Mouse (Mus musculus) lung, embryonic 15.5 days (tissue): ENCODE data around the gene Rag2. TPM values are rescaled to one million over a fixed set of nuclear protein-coding genes. Genes with fewer than 3 reads are reported as not detected.

Experiments used
- ATAC-seq: fragments of 200-750 bp; cut with Nextera tagmentation; 2 replicates; pipeline ENCODE4 v1.8.0; 2017; ENCODE audit warnings: moderate number of reproducible peaks, borderline replicate concordance; ENCODE audit not compliant: low FRiP score, low TSS enrichment; ENCODE audit errors: extremely low read depth
- H3K27ac ChIP-seq: fragments of 300-500 bp; sonication (generic); 2 replicates; pipeline ENCODE4 v1.5.1; 2015; ENCODE audit warnings: moderate library complexity, mild to moderate bottlenecking, inconsistent platforms
- H3K27me3 ChIP-seq: fragments of 300-500 bp; sonication (generic); 2 replicates; pipeline ENCODE4 v1.6.1; 2015; ENCODE audit warnings: inconsistent platforms
- H3K36me3 ChIP-seq: fragments of 300-500 bp; sonication (generic); 2 replicates; pipeline ENCODE4 v1.6.1; 2015; ENCODE audit warnings: inconsistent platforms
- H3K4me1 ChIP-seq: fragments of 300-500 bp; sonication (generic); 2 replicates; pipeline ENCODE4 v1.6.1; 2015; ENCODE audit warnings: inconsistent platforms
- H3K4me2 ChIP-seq: fragments of 300-500 bp; sonication (generic); 2 replicates; pipeline ENCODE4 v1.6.1; 2015; ENCODE audit warnings: inconsistent platforms, mild to moderate bottlenecking, moderate library complexity
- H3K4me3 ChIP-seq: fragments of 300-500 bp; sonication (generic); 2 replicates; pipeline ENCODE4 v1.5.1; 2015; ENCODE audit warnings: mild to moderate bottlenecking, inconsistent platforms
- H3K9ac ChIP-seq: fragments of 300-500 bp; sonication (generic); 2 replicates; pipeline ENCODE4 v1.6.1; 2015; ENCODE audit warnings: inconsistent platforms
- H3K9me3 ChIP-seq: fragments of 300-500 bp; sonication (generic); 2 replicates; pipeline ENCODE4 v1.6.1; 2016; ENCODE audit warnings: inconsistent platforms
- WGBS: fragments of 180-500 bp; shearing (Covaris S2); methylation state at CpG from one replicate; pipeline ENCODE4 v1.1.7; 2015; 5-methylcytosine and 5-hydroxymethylcytosine counted together
- polyA plus RNA-seq: library from polyadenylated mRNA; unstranded; fragments of >200 nt; fragmentation: Nextera tagmentation; extraction: Ambion mirVana; gene quantifications from 2 replicates; pipeline ENCODE4 v1.2.1, GENCODE M21; 2015

Gene Rag2
- polyA plus RNA-seq, 1 experiment from 2014 or later, result 2.4 TPM

GRCm38 (mm10) chr2:101628297-101629236 lies 4.0 kb downstream of the Rag2 start:
- H3K4me1 ChIP-seq, result 0 out of 2 replicates have a peak, but pooled peaks cover 4% of the 10 kb centered on the region
- WGBS, result 2% methylated on average over 31 of the region's 31 CpGs
- H3K4me3 ChIP-seq, result peak overlapping the region; percentile 84
- H3K4me2 ChIP-seq, result peak overlapping the region; percentile 68
- H3K36me3 ChIP-seq, result no peaks in the 10 kb centered on the region
- H3K27ac ChIP-seq, result peak overlapping the region; percentile 91
- H3K27me3 ChIP-seq, result peaks cover 4% of the 10 kb centered on the region; the same call in 1 of the 2 replicates
- peak; percentile 99 for ATAC-seq
- H3K9me3 ChIP-seq, result no peaks in the 10 kb centered on the region
- H3K9ac ChIP-seq, result peak overlapping the region; percentile 57

- ATAC-seq, result no peak
These were observed 14.7 kb downstream of the Rag2 start for GRCm38 (mm10) chr2:101638979-101639839.

GRCm38 (mm10) chr2:101639840-101640350 lies 15.4 kb downstream of the Rag2 start:
- WGBS, result 67% methylated on average over 3 of the region's 3 CpGs
- no peaks in the 10 kb centered on the region for H3K9me3 ChIP-seq
- H3K36me3 ChIP-seq, result no peaks in the 10 kb centered on the region
- no peak overlapping the region for H3K9ac ChIP-seq
- ATAC-seq, result no peak
- no peaks in the 10 kb centered on the region for H3K27me3 ChIP-seq
- H3K4me1 ChIP-seq, result no peaks in the 10 kb centered on the region
- H3K4me2 ChIP-seq, result no peak overlapping the region
- no peak overlapping the region for H3K27ac ChIP-seq
- no peak overlapping the region for H3K4me3 ChIP-seq

More at GRCm38 (mm10) chr2:101638979-101639839, 14.7 kb downstream of the Rag2 start:
- Histone ChIP-seq H3K4me3 (no peak overlapping the region), H3K9me3 (no peaks in the 10 kb centered on the region), H3K9ac (no peak overlapping the region), H3K27ac (no peak overlapping the region), H3K27me3 (no peaks in the 10 kb centered on the region), H3K4me1 (no peaks in the 10 kb centered on the region), H3K4me2 (no peak overlapping the region), H3K36me3 (no peaks in the 10 kb centered on the region)
- 44% methylated on average over 7 of the region's 7 CpGs for WGBS

GRCm38 (mm10) chr2:101645841-101646240 lies 21.3 kb downstream of the Rag2 start:
- no peak for ATAC-seq
- WGBS, result 86% methylated on average over 1 of the region's 1 CpGs

GRCm38 (mm10) chr2:101648361-101648760 lies 23.8 kb downstream of the Rag2 start:
- no peak overlapping the region for H3K9ac ChIP-seq
- H3K4me2 ChIP-seq, result no peak overlapping the region
- 69% methylated on average over 2 of the region's 2 CpGs for WGBS
- H3K4me1 ChIP-seq, result no peaks in the 10 kb centered on the region
- H3K27me3 ChIP-seq, result peaks cover 3% of the 10 kb centered on the region; the same call in 1 of the 2 replicates
- no peaks in the 10 kb centered on the region for H3K36me3 ChIP-seq
- no peaks in the 10 kb centered on the region for H3K9me3 ChIP-seq
- no peak for ATAC-seq
- no peak overlapping the region for H3K4me3 ChIP-seq
- no peak overlapping the region for H3K27ac ChIP-seq

More at GRCm38 (mm10) chr2:101645841-101646240, 21.3 kb downstream of the Rag2 start:
- H3K4me2 ChIP-seq, result no peak overlapping the region
- H3K4me1 ChIP-seq, result no peaks in the 10 kb centered on the region
- no peak overlapping the region for H3K4me3 ChIP-seq
- H3K27ac ChIP-seq, result no peak overlapping the region
- H3K9ac ChIP-seq, result no peak overlapping the region
- H3K36me3 ChIP-seq, result no peaks in the 10 kb centered on the region
- no peaks in the 10 kb centered on the region for H3K9me3 ChIP-seq
- no peaks in the 10 kb centered on the region for H3K27me3 ChIP-seq

- 41% methylated on average over 8 of the region's 8 CpGs for WGBS
- ATAC-seq, result no peak
- Histone ChIP-seq H3K4me3 (no peak within 1 kb of the TSS), H3K4me2 (no peak within 1 kb of the TSS), H3K27me3 (peaks cover 3% of the 10 kb centered on the region; the same call in 1 of the 2 replicates), H3K9me3 (no peaks in the 10 kb centered on the region), H3K27ac (no peak within 1 kb of the TSS), H3K4me1 (no peaks in the 10 kb centered on the region), H3K36me3 (no peaks in the 10 kb centered on the region), H3K9ac (no peak within 1 kb of the TSS)
These were observed 24.7 kb downstream of the Rag2 start, which contains the start of the genes Rag1 and B230118H07Rik for GRCm38 (mm10) chr2:101649114-101649671. Gene Rag1 (minus strand): TSS chr2:101649501. Gene B230118H07Rik (minus strand): TSS chr2:101649532.

DNA sequence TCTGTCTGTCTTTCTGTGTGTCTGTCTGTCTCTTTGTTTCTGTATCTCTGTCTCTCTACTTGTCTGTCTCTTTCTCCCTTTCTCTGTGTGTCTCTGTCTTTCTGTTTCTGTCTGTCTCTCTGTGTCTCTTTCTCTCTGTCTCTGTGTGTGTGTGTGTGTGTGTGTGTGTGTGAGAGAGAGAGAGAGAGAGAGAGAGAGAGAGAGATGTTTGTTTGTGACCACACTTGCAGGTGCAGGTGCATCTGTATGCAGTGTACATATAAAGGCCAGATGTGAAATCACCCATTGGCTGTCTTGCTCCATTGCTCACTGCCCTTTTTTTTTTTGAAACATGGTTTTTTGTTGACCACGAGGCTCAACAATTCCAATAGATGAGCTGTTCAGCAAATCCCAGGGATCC lies 25.9 kb downstream of the Rag2 start:
- ATAC-seq, result no peak
- Histone ChIP-seq H3K27me3 (peaks cover 3% of the 10 kb centered on the region; the same call in 1 of the 2 replicates), H3K27ac (no peak overlapping the region), H3K9me3 (no peaks in the 10 kb centered on the region), H3K4me3 (no peak overlapping the region), H3K4me1 (no peaks in the 10 kb centered on the region), H3K9ac (no peak overlapping the region), H3K4me2 (no peak overlapping the region), H3K36me3 (no peaks in the 10 kb centered on the region)
- WGBS, result 32% methylated on average over 1 of the region's 1 CpGs

DNA sequence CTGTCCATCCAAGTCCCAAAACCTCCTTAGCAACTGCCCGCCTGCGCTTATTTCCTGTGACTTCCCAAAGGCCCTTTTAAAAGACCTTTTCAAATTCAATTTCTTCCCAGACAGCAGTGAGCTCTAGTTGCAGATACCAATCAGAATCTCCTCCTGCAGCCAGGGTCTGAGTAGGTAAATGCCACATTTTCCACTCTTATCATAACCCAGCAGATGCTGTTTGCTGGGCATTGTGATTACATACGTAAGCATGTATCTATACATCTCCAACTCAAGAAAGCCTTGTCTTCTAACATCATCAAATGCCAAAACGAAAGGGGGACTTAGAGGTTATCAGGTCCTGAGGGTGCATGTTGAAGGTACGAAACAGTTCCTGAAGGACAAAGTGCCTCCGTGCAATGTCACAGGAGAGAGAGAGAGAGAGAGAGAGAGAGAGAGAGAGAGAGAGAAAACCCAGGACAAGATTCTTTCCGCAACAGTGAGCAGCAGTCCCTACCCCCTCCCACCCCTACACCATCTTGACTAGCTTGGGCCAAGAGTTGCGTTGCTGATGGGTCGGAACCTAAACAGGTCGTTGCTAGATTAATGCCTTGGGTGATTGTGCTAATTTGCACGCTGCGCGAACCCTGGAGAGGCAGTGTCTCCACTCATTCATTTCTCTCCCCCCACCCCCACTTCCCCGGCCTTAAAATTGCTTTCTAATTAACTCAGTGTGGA lies 27.8 kb downstream of the Rag2 start:
- Histone ChIP-seq H3K9me3 (no peaks in the 10 kb centered on the region), H3K36me3 (no peaks in the 10 kb centered on the region), H3K27me3 (peaks cover 3% of the 10 kb centered on the region; the same call in 1 of the 2 replicates), H3K4me2 (peak overlapping the region; percentile 48), H3K9ac (no peak overlapping the region), H3K4me3 (peak overlapping the region; percentile 12), H3K27ac (no peak overlapping the region), H3K4me1 (no peaks in the 10 kb centered on the region)
- ATAC-seq, result peak; percentile 11; the same call in 1 of the 2 replicates
- WGBS, result 42% methylated on average over 14 of the region's 14 CpGs

DNA sequence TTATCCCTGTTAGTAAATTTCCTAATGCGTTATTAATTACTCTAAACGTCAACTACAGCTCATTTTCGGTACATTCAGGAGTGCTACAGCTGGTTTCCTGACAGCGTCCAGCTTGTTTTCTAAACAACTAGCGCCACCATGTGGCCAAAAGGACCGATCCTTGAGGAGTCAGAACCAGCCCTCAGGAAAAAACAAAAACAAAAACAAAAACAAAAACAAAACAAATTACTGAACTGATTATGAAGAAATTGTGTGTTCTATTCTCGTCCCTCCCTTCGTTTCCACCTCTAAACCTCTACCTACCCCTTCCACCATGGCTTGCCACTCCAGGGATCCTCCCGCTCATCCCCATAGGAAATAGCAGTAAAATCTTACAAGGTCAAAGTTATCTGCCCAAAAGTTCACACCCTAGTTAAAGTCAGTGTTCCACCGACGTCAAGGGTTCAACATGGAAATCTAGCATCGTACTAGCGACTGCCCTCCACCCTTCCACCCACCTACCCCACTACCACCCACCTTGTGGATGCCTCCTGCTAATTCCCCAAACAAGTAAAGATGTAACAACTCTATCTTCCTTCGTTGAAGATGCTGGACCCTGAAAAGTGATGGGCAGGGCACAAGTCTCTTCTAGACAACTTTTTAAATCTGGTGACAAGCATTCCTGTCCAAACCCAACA lies 28.5 kb downstream of the Rag2 start:
- Histone ChIP-seq H3K4me3 (peak overlapping the region; percentile 12), H3K9me3 (no peaks in the 10 kb centered on the region), H3K27ac (no peak overlapping the region), H3K36me3 (no peaks in the 10 kb centered on the region), H3K4me1 (no peaks in the 10 kb centered on the region), H3K27me3 (peaks cover 3% of the 10 kb centered on the region; the same call in 1 of the 2 replicates), H3K9ac (no peak overlapping the region), H3K4me2 (peak overlapping the region; percentile 48)
- 17% methylated on average over 14 of the region's 14 CpGs for WGBS
- ATAC-seq, result peak; percentile 76; the same call in 1 of the 2 replicates

DNA sequence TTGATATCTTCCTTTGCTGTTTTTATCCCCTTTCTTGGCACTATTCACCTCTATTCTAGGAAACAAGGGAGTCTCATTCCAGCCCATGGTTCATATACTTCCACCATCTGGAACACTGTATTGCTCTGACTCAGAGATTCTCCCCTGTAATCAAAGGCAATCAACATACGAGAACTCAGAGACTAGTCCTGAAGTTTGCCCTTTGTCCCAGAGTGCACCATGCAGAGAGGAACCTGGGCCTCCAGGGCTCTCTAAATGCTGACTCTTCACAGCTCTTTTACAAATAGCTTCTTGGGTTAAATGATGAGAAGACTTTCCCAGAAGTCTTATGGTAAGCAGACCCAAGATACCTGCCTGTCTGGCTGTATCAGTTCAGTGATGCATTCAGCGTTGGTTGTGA lies 36.0 kb downstream of the Rag2 start:
- H3K4me1 ChIP-seq, result no peaks in the 10 kb centered on the region
- H3K27me3 ChIP-seq, result no peaks in the 10 kb centered on the region
- no peaks in the 10 kb centered on the region for H3K36me3 ChIP-seq
- H3K9me3 ChIP-seq, result no peaks in the 10 kb centered on the region
- 88% methylated on average over 2 of the region's 2 CpGs for WGBS
- H3K4me2 ChIP-seq, result no peak overlapping the region
- no peak overlapping the region for H3K27ac ChIP-seq
- no peak overlapping the region for H3K4me3 ChIP-seq
- H3K9ac ChIP-seq, result no peak overlapping the region
- ATAC-seq, result no peak
